Mouse (Mus musculus) stomach, postnatal 0 days (tissue): ENCODE data around the gene Zfp931.
"Not testable (repeated sequence)": the region's sequence is repeated elsewhere in the genome, so short reads cannot be mapped to it uniquely, and the experiment has no call there.

Source experiments
- CTCF ChIP-seq: IDR thresholded peaks from 2 replicates; pipeline ENCODE4 v1.5.1; 2016; ENCODE audit warnings: antibody characterized with exemption, low read depth, mild to moderate bottlenecking, moderate library complexity
- EP300 ChIP-seq: optimal IDR thresholded peaks from 2 replicates; pipeline ENCODE3; 2016; ENCODE audit warnings: antibody characterized with exemption

GRCm38 (mm10) chr2:178020773-178021172 is 57.5 kb downstream of the Zfp931 start:
- TF ChIP-seq CTCF, EP300: not testable (repeated sequence)
